Mouse (Mus musculus) kidney, adult 2 months (tissue): Measurements from ENCODE around the gene Rfx3.

ENCODE experiments used
- CTCF ChIP-seq: fragments of 200-500 bp; conservative IDR thresholded peaks from 2 replicates; pipeline ENCODE4 v1.5.1; 2011; ENCODE audit warnings: low read depth, mild to moderate bottlenecking, control low read depth, low read length, moderate library complexity, mixed read lengths; ENCODE audit not compliant: insufficient read depth, insufficient read length
- POLR2A ChIP-seq: fragments of 200-500 bp; IDR thresholded peaks from one replicate; pipeline ENCODE4 v1.6.1; 2011; ENCODE audit warnings: low read depth, low read length, control low read depth

DNA sequence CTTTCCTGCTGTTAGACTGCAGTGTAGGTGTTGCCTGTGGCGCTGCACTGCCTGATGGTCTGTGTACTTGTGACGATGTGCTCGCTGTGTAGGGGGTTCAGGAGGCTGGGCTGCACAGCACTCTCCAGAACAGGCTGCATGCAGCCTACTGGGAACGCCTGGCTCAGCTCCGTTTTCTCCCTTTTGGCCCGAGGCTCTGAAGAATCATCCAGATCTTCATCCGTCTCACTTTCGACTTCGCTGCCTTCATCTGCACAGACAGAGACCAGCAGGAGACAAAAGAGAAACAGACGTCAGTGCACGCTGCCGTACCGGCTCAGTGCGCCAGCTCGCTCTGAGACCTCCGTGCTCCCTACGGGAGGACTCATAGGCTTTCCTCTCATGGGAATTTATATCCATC lies 242.5 kb downstream of the Rfx3 start:
- TF ChIP-seq CTCF (no peak), POLR2A (no peak)
